Mouse (Mus musculus) midbrain, embryonic 12.5 days (tissue): ENCODE measurements around the gene Eps15l1. TPM values are rescaled to one million over a fixed set of nuclear protein-coding genes. Genes with fewer than 3 reads are reported as not detected.

ENCODE experiments used
- ATAC-seq: fragments of 200-750 bp; cut with Nextera tagmentation; 2 replicates; pipeline ENCODE4 v1.8.0; 2017; ENCODE audit warnings: low read depth, moderate TSS enrichment, moderate library complexity; ENCODE audit not compliant: low FRiP score
- H3K27ac ChIP-seq: fragments of 300-500 bp; sonication (generic); replicated peaks from 2 replicates; pipeline ENCODE4 v1.5.1; 2016; ENCODE audit warnings: mild to moderate bottlenecking
- H3K27me3 ChIP-seq: fragments of 300-500 bp; sonication (generic); 2 replicates; pipeline ENCODE4 v1.6.1; 2016; ENCODE audit warnings: mild to moderate bottlenecking
- H3K36me3 ChIP-seq: fragments of 300-500 bp; sonication (generic); 2 replicates; pipeline ENCODE4 v1.6.1; 2016
- H3K4me1 ChIP-seq: fragments of 300-500 bp; sonication (generic); 2 replicates; pipeline ENCODE4 v1.6.1; 2016
- H3K4me2 ChIP-seq: fragments of 300-500 bp; sonication (generic); replicated peaks from 2 replicates; pipeline ENCODE4 v1.6.1; 2016; ENCODE audit warnings: mild to moderate bottlenecking, moderate library complexity
- H3K4me3 ChIP-seq: fragments of 300-500 bp; sonication (generic); 2 replicates; pipeline ENCODE4 v1.5.1; 2016; ENCODE audit warnings: mild to moderate bottlenecking
- H3K9ac ChIP-seq: fragments of 300-500 bp; sonication (generic); replicated peaks from 2 replicates; pipeline ENCODE4 v1.6.1; 2016; ENCODE audit warnings: mild to moderate bottlenecking, moderate library complexity
- H3K9me3 ChIP-seq: fragments of 300-500 bp; sonication (generic); 2 replicates; pipeline ENCODE4 v1.6.1; 2016; ENCODE audit warnings: mild to moderate bottlenecking
- WGBS: fragments of 180-500 bp; shearing (Covaris S2); methylation state at CpG from one replicate; pipeline ENCODE4 v1.1.7; 2016; 5-methylcytosine and 5-hydroxymethylcytosine counted together
- polyA plus RNA-seq: library from polyadenylated mRNA; unstranded; fragments of >200 nt; fragmentation: Nextera tagmentation; extraction: Ambion mirVana; gene quantifications from 2 replicates; pipeline ENCODE4 v1.2.1, GENCODE M21; 2016

The Eps15l1 gene
- polyA plus RNA-seq, 1 experiment from 2014 or later, result 73.2 TPM

DNA sequence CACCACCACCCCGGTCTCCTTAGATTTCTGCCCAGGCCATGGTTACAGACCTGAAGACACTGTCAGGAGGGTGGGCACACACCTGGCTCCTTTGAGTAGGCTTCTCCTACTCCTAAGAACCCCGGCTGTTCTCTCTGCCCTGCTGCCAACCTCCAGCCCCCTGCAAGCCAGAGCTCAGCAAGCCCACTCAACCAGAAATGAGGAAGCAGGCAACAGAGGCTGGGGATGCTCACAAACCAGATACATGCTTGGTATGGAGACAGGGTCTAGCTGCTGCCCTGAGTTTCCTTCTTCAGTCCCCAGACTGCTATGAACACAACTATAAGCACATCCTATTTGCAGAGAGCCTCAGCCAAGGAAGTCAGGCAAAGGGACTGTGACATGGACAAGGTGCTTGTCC, 73.1 kb downstream of the Eps15l1 start:
- Histone ChIP-seq H3K27me3 (no peaks in the 10 kb centered on the region), H3K36me3 (peaks cover 52% of the 10 kb centered on the region), H3K9ac (no peak overlapping the region), H3K4me3 (no peak overlapping the region), H3K27ac (no peak overlapping the region), H3K4me1 (no peaks in the 10 kb centered on the region), H3K9me3 (no peaks in the 10 kb centered on the region), H3K4me2 (no peak overlapping the region)
- WGBS, result 96% methylated on average over 2 of the region's 2 CpGs
- no peak for ATAC-seq

DNA sequence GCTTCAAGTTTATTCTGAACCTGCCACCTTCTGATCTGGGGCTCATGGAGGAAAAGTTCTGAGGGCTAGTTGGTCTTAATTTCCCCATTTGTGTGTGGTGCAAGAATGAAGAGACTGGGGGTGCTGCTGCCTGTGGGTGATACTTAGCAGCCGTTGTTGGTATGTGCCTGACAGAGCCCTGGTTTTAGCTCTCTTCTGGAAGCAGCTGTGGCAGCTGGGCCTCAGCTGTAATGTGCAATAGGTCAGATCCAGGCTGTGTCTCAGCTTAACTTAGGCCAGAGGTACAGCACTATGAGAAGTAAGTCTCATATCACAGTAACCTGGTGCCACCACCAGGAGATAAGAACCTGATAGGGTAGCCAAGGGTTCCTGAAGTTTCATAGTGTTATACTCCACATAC, 73.7 kb downstream of the Eps15l1 start:
- no peak overlapping the region for H3K27ac ChIP-seq
- H3K4me3 ChIP-seq, result no peak overlapping the region
- H3K27me3 ChIP-seq, result no peaks in the 10 kb centered on the region
- WGBS, result 80% methylated on average over 1 of the region's 1 CpGs
- no peaks in the 10 kb centered on the region for H3K9me3 ChIP-seq
- no peaks in the 10 kb centered on the region for H3K4me1 ChIP-seq
- no peak overlapping the region for H3K9ac ChIP-seq
- ATAC-seq, result no peak
- H3K36me3 ChIP-seq, result peaks cover 49% of the 10 kb centered on the region
- H3K4me2 ChIP-seq, result no peak overlapping the region

DNA sequence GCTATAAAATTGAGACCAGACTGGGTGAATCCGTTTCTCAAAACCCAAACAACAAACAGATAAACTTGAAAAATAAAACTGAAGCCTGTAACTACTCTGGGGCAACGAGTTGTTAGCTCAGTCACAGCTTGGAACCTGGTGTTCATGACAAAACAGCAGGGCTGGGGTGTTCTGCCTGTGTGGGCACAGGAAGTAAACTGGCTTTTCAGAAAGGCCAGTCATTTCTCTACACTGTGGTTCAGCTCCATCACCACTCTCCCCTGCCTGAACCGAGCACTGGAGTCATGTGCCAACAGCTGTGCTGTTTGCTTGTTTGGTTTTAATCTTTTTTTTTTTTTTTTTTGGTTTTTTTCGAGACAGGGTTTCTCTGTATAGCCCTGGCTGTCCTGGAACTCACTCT, 77.5 kb downstream of the Eps15l1 start:
- no peak overlapping the region for H3K9ac ChIP-seq
- WGBS, result 92% methylated on average over 3 of the region's 4 CpGs
- H3K4me2 ChIP-seq, result no peak overlapping the region
- H3K27me3 ChIP-seq, result no peaks in the 10 kb centered on the region
- H3K27ac ChIP-seq, result no peak overlapping the region
- no peak for ATAC-seq
- no peak overlapping the region for H3K4me3 ChIP-seq
- H3K36me3 ChIP-seq, result peaks cover 71% of the 10 kb centered on the region
- H3K9me3 ChIP-seq, result no peaks in the 10 kb centered on the region
- H3K4me1 ChIP-seq, result no peaks in the 10 kb centered on the region

DNA sequence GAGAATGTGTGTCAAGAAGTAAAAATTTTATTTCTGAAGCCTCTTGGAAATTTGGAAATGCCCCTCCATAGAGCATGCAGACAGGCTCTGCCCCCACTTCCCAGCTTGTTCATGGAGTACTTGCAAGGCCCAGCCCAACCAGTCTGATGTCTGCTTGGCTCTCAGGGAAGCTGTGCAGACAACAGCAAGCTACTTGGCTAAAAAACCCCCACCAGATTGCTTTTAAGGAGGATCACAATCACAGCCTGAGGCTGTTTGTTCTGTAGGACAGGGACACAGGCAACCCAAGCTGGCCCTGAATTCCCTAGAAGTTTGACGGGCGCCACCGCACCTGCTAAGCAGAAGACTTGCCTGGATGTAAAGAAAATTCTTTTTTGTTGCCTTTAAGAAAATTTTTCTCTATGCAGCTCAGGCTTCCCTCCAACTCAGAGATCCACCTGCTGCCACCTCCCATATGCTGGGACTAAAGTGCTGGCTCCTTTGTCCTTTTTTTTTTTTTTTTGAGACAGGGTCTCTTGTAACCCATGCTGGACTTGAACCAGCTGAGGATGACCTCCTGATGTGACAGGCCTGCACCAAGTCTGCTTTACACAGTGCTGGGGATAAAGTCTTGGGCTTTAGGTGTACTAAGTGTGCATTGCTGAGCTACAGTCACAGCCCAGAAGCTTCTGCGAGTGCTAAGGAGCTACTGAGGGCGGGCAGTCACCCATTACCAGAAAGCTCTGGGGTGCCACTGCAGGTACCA, 78.5 kb downstream of the Eps15l1 start:
- Histone ChIP-seq H3K27ac (no peak overlapping the region), H3K9ac (no peak overlapping the region), H3K36me3 (peaks cover 72% of the 10 kb centered on the region), H3K27me3 (no peaks in the 10 kb centered on the region), H3K4me1 (no peaks in the 10 kb centered on the region), H3K9me3 (no peaks in the 10 kb centered on the region), H3K4me3 (no peak overlapping the region), H3K4me2 (no peak overlapping the region)
- 91% methylated on average over 5 of the region's 5 CpGs for WGBS
- ATAC-seq, result no peak

DNA sequence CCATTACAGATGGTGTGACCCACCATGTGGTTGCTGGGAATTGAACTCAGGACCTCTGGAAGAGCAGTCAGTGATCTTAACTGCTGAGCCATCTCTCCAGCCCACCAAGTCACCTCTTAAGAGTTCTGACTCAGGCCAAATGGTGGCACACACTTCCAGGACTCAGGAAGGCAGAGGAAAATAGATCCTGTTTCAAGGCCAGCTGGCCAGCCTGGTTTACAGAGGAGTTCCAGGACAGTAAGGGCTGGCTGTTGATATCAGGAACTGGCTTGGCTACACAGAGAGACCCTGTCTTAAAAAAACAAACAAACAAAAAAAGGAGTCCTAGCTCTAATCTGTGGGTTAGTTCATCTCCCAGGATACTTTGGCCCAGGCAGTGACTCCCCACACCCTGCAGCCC, 84.2 kb downstream of the Eps15l1 start:
- Histone ChIP-seq H3K9ac (no peak overlapping the region), H3K27ac (no peak overlapping the region), H3K9me3 (no peaks in the 10 kb centered on the region), H3K4me2 (no peak overlapping the region), H3K27me3 (no peaks in the 10 kb centered on the region), H3K4me1 (no peaks in the 10 kb centered on the region), H3K4me3 (no peak overlapping the region), H3K36me3 (peaks cover 66% of the 10 kb centered on the region)
- no peak for ATAC-seq

DNA sequence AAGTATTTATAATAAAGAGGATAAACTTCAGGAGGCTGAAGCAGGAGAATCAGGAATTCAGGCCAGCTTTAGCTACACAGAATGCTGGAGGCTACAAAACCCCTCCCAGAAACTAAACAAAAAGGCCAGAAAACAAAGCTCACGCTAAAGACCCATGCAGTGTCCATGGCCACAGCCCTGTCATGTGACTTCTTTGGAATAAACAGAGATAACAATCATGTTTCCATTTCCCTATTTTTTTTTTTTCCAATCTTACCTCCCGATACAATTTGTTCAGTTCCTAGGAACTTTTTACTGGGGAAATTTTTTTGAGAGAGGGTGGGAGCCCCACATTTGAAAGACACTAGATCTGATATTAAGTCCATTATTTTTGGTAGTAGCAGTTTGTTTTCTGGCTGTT, 85.0 kb downstream of the Eps15l1 start:
- no peak overlapping the region for H3K27ac ChIP-seq
- no peaks in the 10 kb centered on the region for H3K9me3 ChIP-seq
- WGBS, result 88% methylated on average over 2 of the region's 2 CpGs
- peaks cover 58% of the 10 kb centered on the region for H3K36me3 ChIP-seq
- no peak overlapping the region for H3K4me2 ChIP-seq
- H3K9ac ChIP-seq, result no peak overlapping the region
- no peak for ATAC-seq
- no peak overlapping the region for H3K4me3 ChIP-seq
- no peaks in the 10 kb centered on the region for H3K27me3 ChIP-seq
- H3K4me1 ChIP-seq, result no peaks in the 10 kb centered on the region

DNA sequence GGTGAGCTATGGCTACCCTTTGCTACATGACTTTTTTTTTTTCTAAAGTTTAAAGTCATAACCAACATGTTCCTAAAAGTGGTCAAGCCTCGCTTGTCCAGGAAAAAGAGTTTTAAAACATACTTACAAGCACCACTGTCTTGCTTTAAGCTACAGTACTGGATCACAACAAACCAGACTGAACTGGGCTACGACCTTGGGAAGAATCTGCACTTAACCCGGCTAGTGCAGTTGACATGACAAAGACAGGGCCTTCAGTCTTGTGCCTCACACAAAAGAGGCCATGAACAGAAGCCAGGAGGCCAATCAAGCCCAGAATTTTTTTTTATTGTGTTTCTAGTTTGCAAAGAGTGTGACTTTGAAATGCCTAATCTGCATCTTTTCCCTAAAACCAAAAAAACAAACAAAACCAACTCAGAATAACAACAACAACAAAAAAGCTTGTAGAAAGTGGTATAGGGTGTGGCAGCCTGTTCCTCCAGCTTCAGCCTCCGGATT, 87.1 kb downstream of the Eps15l1 start:
- Histone ChIP-seq H3K4me2 (no peak overlapping the region), H3K4me3 (no peak overlapping the region), H3K27ac (no peak overlapping the region), H3K27me3 (no peaks in the 10 kb centered on the region), H3K9ac (no peak overlapping the region), H3K4me1 (no peaks in the 10 kb centered on the region), H3K36me3 (peaks cover 37% of the 10 kb centered on the region), H3K9me3 (no peaks in the 10 kb centered on the region)
- WGBS, result 78% methylated on average over 4 of the region's 4 CpGs
- no peak for ATAC-seq

DNA sequence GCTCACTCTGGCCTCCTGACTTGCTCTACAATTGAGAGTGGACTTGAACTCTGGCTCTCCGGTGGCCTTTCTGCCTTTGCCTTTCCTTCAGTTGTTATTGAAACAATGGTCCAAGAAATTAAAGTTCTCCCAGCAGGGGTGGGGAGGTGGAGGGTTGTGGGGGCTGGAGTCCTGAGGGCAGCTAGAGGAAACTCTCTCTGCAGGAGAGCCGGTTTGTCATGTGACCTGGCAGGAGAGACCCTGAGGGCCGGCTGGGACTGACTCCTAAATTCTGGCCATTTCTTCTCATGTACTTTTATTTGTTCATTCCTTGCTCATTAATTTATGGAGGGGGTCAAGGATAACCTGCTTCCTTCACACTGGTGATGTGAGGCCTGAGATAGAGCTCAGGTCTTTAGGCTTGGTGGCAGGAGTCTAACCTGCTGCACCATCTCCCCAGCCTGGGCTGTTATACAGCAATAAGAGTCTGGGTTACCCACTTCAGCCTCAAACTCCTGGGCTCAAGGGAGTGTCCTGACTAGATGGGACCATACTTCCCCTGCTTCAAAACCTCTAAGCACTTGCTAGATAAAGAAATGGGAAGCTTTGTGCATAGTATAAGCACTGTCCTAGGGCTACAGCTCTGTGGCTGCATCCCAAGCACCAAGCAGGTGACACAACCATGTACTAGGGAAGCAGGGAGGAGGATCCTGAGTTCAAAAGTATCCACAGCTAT, 87.7 kb downstream of the Eps15l1 start:
- H3K4me2 ChIP-seq, result no peak overlapping the region
- H3K9me3 ChIP-seq, result no peaks in the 10 kb centered on the region
- H3K4me3 ChIP-seq, result no peak overlapping the region
- H3K4me1 ChIP-seq, result no peaks in the 10 kb centered on the region
- H3K27ac ChIP-seq, result no peak overlapping the region
- no peak overlapping the region for H3K9ac ChIP-seq
- no peaks in the 10 kb centered on the region for H3K27me3 ChIP-seq
- 48% methylated on average over 3 of the region's 3 CpGs for WGBS
- peaks cover 31% of the 10 kb centered on the region for H3K36me3 ChIP-seq
- no peak for ATAC-seq

DNA sequence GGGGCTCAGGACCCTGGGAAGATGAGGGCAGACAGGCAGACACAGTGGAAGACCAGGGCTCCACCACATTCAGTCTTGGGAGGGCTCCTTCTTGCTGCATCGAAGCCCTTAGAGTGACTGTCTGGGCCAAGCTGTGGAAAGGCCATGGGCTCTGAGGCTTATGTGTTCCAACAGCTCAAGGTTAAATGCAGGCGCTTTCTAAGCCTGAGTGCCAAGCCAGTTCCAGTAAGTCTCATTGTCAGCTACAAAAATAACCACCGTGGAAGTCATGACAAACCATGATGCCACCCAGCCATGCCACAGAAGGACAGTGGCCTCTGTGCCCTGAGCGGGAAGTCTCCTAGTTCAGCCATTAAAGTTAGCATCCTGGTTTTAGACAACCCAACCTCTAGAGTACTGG, 89.6 kb downstream of the Eps15l1 start:
- 89% methylated on average over 4 of the region's 4 CpGs for WGBS
- H3K9ac ChIP-seq, result no peak overlapping the region
- no peaks in the 10 kb centered on the region for H3K4me1 ChIP-seq
- H3K4me3 ChIP-seq, result no peak overlapping the region
- no peak overlapping the region for H3K27ac ChIP-seq
- ATAC-seq, result no peak
- no peaks in the 10 kb centered on the region for H3K9me3 ChIP-seq
- no peaks in the 10 kb centered on the region for H3K27me3 ChIP-seq
- peaks cover 15% of the 10 kb centered on the region for H3K36me3 ChIP-seq
- H3K4me2 ChIP-seq, result no peak overlapping the region

DNA sequence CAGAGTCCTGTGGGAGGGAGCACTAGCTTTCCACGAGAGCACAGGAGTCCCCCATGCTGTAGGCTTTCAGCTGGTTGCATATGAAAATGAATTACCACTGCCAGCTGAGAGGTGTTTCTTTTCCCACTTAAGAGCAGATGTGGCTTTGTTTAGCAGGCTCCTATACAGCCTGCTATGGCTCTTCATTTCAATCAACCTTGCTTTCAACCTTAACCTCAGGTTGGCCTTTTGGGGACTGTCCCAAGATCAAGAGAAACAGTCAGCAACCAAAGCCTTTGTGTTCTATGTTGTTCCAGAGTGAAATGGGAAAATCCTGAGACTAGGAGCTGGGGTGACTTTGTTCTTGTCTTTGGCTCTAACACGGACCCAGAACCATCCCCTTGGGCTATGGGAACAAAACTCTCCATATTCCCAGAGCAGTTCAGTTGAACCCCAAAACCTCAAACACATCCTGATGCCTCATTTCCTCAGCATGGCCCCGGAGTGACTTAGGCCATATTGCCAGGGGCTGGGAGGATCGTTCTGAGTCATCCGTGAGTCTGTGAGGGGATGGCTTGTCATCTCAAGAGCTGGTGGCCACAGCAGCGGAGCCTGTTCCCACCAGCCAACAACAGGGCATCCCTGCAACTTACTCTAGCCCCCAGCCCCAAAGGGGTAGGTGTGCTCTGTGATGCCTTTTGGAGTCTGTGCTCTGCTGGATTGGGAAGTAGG, 90.3 kb downstream of the Eps15l1 start:
- no peak for ATAC-seq
- H3K9ac ChIP-seq, result no peak overlapping the region
- H3K4me3 ChIP-seq, result no peak overlapping the region
- peaks cover 12% of the 10 kb centered on the region for H3K36me3 ChIP-seq
- H3K9me3 ChIP-seq, result no peaks in the 10 kb centered on the region
- no peak overlapping the region for H3K4me2 ChIP-seq
- no peaks in the 10 kb centered on the region for H3K27me3 ChIP-seq
- no peaks in the 10 kb centered on the region for H3K4me1 ChIP-seq
- H3K27ac ChIP-seq, result no peak overlapping the region
- 83% methylated on average over 6 of the region's 6 CpGs for WGBS

DNA sequence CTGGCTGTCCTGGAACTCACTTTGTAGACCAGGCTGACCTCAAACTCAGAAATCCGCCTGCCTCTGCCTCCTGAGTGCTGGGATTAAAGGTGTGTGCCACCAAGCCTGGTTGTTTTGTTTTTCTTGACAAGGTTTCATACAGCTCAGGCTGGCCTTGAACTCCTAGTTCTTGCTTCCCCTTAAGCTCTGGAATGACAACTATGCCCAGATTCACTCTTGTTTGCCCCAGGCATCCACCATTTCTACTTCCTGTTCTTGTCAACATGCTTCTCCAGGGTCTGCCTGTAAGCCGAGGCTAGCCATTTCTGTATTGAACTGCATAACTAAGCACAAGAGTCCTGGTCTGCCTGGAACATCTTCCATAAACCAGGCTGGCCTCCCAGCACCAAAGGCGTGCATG, 92.1 kb downstream of the Eps15l1 start:
- no peak overlapping the region for H3K4me3 ChIP-seq
- 97% methylated on average over 3 of the region's 3 CpGs for WGBS
- no peak for ATAC-seq
- H3K4me2 ChIP-seq, result no peak overlapping the region
- 0 out of 2 replicates have a peak, but pooled peaks cover 5% of the 10 kb centered on the region for H3K27me3 ChIP-seq
- H3K36me3 ChIP-seq, result no peaks in the 10 kb centered on the region
- H3K27ac ChIP-seq, result no peak overlapping the region
- no peaks in the 10 kb centered on the region for H3K4me1 ChIP-seq
- no peak overlapping the region for H3K9ac ChIP-seq
- no peaks in the 10 kb centered on the region for H3K9me3 ChIP-seq

DNA sequence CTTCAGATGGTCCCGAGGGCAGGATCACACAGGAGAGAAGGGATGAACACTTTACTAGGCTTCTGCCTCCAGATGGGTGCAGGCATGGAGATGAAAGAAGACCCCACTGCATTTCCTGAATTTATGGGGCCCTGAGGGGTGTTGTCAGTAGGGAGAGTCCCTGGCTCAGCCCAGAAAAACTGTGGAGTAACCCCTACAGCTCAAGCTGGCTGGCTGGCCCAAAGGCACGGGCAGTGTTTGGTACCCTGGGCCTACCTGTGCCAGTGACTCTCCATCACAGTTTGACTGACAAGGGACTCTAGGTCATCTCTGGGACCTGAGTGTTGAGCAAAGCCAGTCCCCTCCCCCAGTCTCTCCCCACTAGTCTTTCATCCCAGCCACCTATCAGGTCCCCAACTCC, 96.6 kb downstream of the Eps15l1 start:
- no peak for ATAC-seq

More for the DNA sequence above, 96.6 kb downstream of the Eps15l1 start:
- Histone ChIP-seq H3K4me1 (peaks cover 4% of the 10 kb centered on the region), H3K9me3 (no peaks in the 10 kb centered on the region), H3K4me3 (no peak overlapping the region), H3K27ac (no peak overlapping the region), H3K4me2 (no peak overlapping the region), H3K36me3 (no peaks in the 10 kb centered on the region), H3K9ac (no peak overlapping the region), H3K27me3 (peaks cover 43% of the 10 kb centered on the region)
- WGBS, result 81% methylated on average over 2 of the region's 2 CpGs
